18 mouse cellular contexts compared by ENCODE assay signal in the genomic region with DNA sequence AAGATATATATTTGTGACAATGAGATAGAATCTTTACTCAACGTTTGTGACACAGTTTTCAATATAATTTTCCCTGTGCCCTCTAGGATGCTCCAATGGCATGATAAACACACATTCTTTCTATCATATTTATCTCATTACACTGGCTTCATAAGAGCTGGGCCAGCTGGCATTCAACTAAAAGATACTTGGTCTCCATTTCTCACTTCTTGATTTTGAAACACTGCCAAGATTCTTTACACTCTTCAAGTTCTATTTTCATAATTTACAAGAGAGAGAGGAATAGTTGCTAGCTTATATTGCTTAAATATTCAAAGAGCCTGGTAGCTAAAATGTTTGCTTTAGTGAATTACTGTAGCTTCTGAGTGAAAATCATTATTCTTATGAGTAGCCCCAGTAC.
DNase-seq lines count a peak whose midpoint lies in the region; ATAC-seq and TF ChIP-seq lines count a peak whose summit lies in the region.
"Had no signal": no experiment of that assay in that cellular context is flagged by ENCODE, and none has a peak within 500 bp of the region (broad histone marks: within the 10 kb centered on the region; RNA-seq: fewer than 3 reads in every experiment).

No protein-coding gene starts in this region.

- peak; percentile 66 for DNase-seq in forebrain, postnatal 0 days
- DNase-seq in forebrain, embryonic 10.5 days (ENCODE audit: extremely low spot score, low spot score): no peak
- no peak for DNase-seq in left cerebral cortex, adult 2 months (ENCODE audit: extremely low spot score in 1 of 2, low spot score in 2 of 2)
- no peak for DNase-seq in left cerebral cortex, postnatal 10 days (ENCODE audit: extremely low spot score in 1 of 2, low spot score in 2 of 2)
- DNase-seq in brain, adult 2 months (ENCODE audit: low read depth, low spot score): peak; percentile 65
- peak; percentile 62 for DNase-seq in telencephalon, adult 2 months (ENCODE audit: low read depth, low spot score)
- no peak for DNase-seq in kidney, postnatal 25 days
- DNase-seq: adrenal gland, adult 2 months; adrenal gland, postnatal 36 days; cerebellum, adult 2 months; cerebellum, postnatal 10 days; gastrocnemius, postnatal 14 days; heart, postnatal 36 days had no signal

- no peak overlapping the region for H3K4me3 ChIP-seq in forebrain, postnatal 0 days (ENCODE audit: low read depth, low read length)
- H3K4me3 ChIP-seq in forebrain, embryonic 10.5 days: no peak overlapping the region
- no peak overlapping the region for H3K4me3 ChIP-seq in left cerebral cortex, adult 2 months
- H3K4me3 ChIP-seq: embryonic facial prominence, embryonic 10.5 days; heart, embryonic 13.5 days; hindbrain, embryonic 15.5 days had no signal

- no peak for TF ChIP-seq CTCF in forebrain, postnatal 0 days (IDR thresholded peaks at IDR 0.05; ENCODE audit: low read depth)
- TF ChIP-seq CTCF in left cerebral cortex, adult 2 months (IDR thresholded peaks at IDR 0.05): no peak

- H3K36me3 ChIP-seq in forebrain, postnatal 0 days (ENCODE audit: insufficient read depth): no peaks in the 10 kb centered on the region
- no peaks in the 10 kb centered on the region for H3K36me3 ChIP-seq in forebrain, embryonic 10.5 days (replicated peaks)
- H3K36me3 ChIP-seq: embryonic facial prominence, embryonic 10.5 days; heart, embryonic 13.5 days; hindbrain, embryonic 15.5 days had no signal

- H3K9me3 ChIP-seq in forebrain, postnatal 0 days (ENCODE audit: low read length): no peaks in the 10 kb centered on the region
- no peaks in the 10 kb centered on the region for H3K9me3 ChIP-seq in forebrain, embryonic 10.5 days
- H3K9me3 ChIP-seq: embryonic facial prominence, embryonic 10.5 days; heart, embryonic 13.5 days; hindbrain, embryonic 15.5 days had no signal

- no peaks in the 10 kb centered on the region for H3K27me3 ChIP-seq in forebrain, postnatal 0 days (ENCODE audit: insufficient read depth, low read length)
- H3K27me3 ChIP-seq in forebrain, embryonic 10.5 days (ENCODE audit: poor library complexity, severe bottlenecking): no peaks in the 10 kb centered on the region
- H3K27me3 ChIP-seq: CH12.LX; heart, embryonic 13.5 days; hindbrain, embryonic 15.5 days had no signal

- H3K4me1 ChIP-seq in forebrain, postnatal 0 days (ENCODE audit: insufficient read depth): no peaks in the 10 kb centered on the region; the same call in 1 of the 2 replicates
- no peaks in the 10 kb centered on the region for H3K4me1 ChIP-seq in forebrain, embryonic 10.5 days
- H3K4me1 ChIP-seq: embryonic facial prominence, embryonic 10.5 days; heart, embryonic 13.5 days; hindbrain, embryonic 15.5 days had no signal

- WGBS in forebrain, postnatal 0 days: 41% methylated on average over 1 of the region's 1 CpGs
- WGBS in forebrain, embryonic 10.5 days: 66% methylated on average over 1 of the region's 1 CpGs

- no peak overlapping the region for H3K9ac ChIP-seq in forebrain, postnatal 0 days
- H3K9ac ChIP-seq: heart, embryonic 13.5 days; hindbrain, embryonic 15.5 days had no signal

- peak overlapping the region; percentile 54; the same call in 1 of the 2 replicates for H3K27ac ChIP-seq in forebrain, postnatal 0 days (ENCODE audit: low read depth, low read length)
- H3K27ac ChIP-seq in forebrain, embryonic 10.5 days: no peak overlapping the region
- H3K27ac ChIP-seq in left cerebral cortex, adult 2 months: peak overlapping the region; percentile 76
- H3K27ac ChIP-seq: embryonic facial prominence, embryonic 10.5 days; heart, embryonic 13.5 days; hindbrain, embryonic 15.5 days had no signal

- peak; percentile 45; the same call in 1 of the 2 replicates for ATAC-seq in forebrain, postnatal 0 days
- ATAC-seq: intestine, embryonic 16.5 days had no signal

- intact Hi-C loops in left cerebral cortex, adult 2 months (cut with DNase I): loop anchor here (1.0 to 5.0 kb wide), 2 partner anchors 32 to 216 kb away; no protein-coding TSS in a partner anchor
- intact Hi-C loops in left cerebral cortex, postnatal 10 days (cut with DNase I): no loop called here

- no peak overlapping the region for H3K4me2 ChIP-seq in forebrain, postnatal 0 days (ENCODE audit: low read depth)
- H3K4me2 ChIP-seq: heart, embryonic 13.5 days; hindbrain, embryonic 15.5 days had no signal

Comparison
In these comparisons a context has a peak if more than half of its experiments do, and no peak if none do; other contexts are left out.
1. DNase-seq: peak in forebrain, postnatal 0 days (single experiment), brain, adult 2 months (single experiment) and telencephalon, adult 2 months (single experiment); none in forebrain, embryonic 10.5 days (single experiment), left cerebral cortex, adult 2 months (0 of 2), left cerebral cortex, postnatal 10 days (0 of 2) and kidney, postnatal 25 days (0 of 2).